Mouse (Mus musculus) small intestine, adult 2 months (tissue): ENCODE data around the gene Vps26a.

ENCODE experiments used
- CTCF ChIP-seq: fragments of 200-500 bp; IDR thresholded peaks from 2 replicates; pipeline ENCODE4 v1.5.1; 2012; ENCODE audit warnings: low read depth, mild to moderate bottlenecking, control low read depth, inconsistent platforms, low read length, moderate library complexity, mixed read lengths; ENCODE audit not compliant: insufficient replicate concordance, insufficient read length; ENCODE audit errors: extremely low read depth
- POLR2A ChIP-seq: fragments of 200-500 bp; IDR thresholded peaks from 2 replicates; pipeline ENCODE4 v1.6.1; 2012; ENCODE audit warnings: low read depth, mild to moderate bottlenecking, control low read depth, inconsistent platforms, low read length, moderate library complexity

GRCm38 (mm10) chr10:62517511-62517910, 30.9 kb upstream of the Vps26a start:
- TF ChIP-seq POLR2A (no peak), CTCF (no peak)
